Mouse (Mus musculus) kidney, postnatal 25 days (tissue): ENCODE measurements around the gene Sh3bp5.
A peak's percentile ranks its signal among the peaks of the same experiment; 100 is the strongest.

ENCODE experiments used
- DNase-seq, 2 experiments: peaks; one replicate each; pipeline ENCODE4 v3.0.0; 2021; ENCODE audit warnings: mixed read lengths in 2 of 2

Sh3bp5 gene

DNA sequence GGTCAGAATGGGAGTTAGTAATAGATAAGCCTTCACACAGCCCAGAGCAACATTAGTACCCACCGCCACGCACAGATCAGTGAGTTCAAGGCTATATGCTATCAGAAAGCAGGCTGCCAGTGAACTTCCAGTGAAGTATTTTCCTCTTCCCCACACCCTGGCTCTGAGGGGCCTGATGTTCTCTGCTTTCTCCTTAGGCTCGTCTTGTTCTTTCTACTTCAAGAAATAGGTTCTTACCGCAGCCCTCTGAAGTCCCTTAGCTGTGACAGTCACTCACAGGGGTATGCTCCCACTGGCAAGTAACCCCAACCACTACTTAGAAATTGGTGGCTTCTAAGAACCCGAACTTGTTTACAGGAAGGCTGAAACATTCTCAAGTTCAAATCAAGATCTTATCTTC is 2.8 kb downstream of the Sh3bp5 start:
- no peak for DNase-seq

DNA sequence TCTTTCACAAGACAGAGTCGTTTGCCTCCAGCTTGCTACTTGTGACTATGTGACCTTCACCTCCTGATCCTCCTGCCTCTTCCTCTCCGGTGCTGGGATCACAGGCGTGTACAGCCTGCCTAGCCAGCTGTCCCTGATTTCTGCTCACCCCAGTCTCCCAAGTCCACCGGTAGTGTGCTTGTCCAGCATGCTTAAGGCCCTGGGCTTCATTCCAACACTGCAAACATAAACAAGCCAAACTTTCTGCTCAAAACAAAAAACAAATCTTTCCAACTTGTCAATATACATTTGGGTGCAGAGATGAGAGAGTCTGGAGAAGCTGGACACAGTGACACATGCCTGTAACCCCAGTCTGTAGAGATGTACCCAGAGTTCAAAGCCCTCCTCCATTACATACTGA is 3.5 kb downstream of the Sh3bp5 start:
- peak; percentile 58 to 68 for DNase-seq

DNA sequence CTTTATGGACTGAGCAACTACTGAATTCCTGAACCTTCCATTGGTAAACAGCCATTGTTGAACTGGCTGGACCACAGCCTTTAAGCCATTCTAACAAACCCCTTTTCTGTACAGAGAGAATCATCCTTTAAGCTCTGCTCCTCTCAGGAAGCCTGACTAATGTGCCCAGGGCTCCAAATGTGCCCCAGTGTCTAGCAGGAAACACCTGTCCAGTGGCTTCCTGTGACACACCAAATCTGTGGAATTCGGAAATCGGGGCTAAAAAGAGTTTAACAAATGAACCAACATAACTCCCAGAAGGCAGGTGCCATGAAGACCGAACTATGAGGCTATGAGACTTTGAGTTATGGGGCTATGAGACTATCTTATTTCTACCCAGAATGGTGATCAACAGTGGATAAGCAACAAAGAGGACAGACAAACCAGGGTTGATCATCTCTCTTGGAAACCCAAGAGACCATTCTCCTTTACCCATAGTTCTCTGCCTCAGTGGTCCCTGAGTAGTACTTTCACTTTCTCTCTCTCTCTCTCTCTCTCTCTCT is 4.0 kb downstream of the Sh3bp5 start:
- peak in 1 of 2 experiments; percentile 76 for DNase-seq

DNA sequence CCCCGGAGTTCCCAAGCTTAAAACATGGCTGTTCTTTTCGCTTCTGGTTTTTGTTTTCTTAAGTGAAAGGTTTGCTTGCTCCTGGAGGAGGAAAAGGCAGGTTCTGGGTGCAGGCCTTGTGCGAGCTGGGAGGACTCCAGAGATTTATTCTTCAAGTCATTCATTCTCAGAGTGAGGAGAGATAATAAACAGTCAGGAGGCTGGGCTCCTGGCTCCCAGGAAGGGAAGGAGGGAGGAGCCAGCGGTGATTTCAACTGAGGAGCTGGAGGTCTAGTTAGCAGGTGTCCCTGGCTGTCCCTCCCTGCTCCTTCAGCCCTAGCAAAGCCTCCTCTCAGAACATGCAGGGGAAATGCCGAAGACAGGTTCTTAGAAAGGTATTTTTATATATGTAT is 6.9 kb downstream of the Sh3bp5 start:
- peak in 1 of 2 experiments; percentile 73 for DNase-seq

DNA sequence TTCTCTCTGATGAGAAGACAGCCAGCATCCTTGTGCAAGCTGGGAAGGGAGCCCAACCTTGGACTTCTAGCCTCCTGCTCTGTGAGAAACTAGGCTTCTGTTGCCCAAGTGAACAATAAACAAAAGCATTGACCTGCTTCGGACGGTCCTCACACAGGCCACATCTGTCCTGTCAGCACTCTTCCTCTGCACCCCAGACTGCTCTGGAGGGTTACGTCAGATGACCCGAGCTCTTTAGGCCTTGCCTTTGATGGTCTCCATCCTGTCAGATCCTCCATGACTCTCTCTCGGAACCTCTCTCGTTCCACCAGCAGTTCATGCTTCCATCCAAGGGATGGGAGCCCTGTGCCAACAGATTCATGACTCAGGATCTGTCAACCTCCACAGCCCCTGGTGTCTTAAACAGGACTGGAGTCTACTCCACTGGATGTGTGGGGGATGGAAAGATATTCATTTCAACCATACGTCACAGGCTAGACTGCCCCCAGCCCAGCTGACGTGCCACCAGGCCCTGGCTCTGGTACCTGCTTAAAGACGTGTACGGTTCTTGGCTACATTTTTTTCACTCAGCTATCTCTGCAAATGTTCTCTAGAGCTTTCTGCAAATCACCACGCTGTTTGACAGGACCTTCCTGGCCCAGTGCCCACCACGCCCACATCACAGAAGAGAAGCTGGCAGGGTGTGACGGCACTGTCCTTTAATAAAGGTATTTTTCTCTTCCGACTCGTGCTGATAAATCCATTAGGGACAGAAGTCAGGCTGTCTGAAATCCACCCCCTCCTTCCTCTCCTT is 7.5 kb downstream of the Sh3bp5 start:
- DNase-seq: peak; percentile 93 to 94

DNA sequence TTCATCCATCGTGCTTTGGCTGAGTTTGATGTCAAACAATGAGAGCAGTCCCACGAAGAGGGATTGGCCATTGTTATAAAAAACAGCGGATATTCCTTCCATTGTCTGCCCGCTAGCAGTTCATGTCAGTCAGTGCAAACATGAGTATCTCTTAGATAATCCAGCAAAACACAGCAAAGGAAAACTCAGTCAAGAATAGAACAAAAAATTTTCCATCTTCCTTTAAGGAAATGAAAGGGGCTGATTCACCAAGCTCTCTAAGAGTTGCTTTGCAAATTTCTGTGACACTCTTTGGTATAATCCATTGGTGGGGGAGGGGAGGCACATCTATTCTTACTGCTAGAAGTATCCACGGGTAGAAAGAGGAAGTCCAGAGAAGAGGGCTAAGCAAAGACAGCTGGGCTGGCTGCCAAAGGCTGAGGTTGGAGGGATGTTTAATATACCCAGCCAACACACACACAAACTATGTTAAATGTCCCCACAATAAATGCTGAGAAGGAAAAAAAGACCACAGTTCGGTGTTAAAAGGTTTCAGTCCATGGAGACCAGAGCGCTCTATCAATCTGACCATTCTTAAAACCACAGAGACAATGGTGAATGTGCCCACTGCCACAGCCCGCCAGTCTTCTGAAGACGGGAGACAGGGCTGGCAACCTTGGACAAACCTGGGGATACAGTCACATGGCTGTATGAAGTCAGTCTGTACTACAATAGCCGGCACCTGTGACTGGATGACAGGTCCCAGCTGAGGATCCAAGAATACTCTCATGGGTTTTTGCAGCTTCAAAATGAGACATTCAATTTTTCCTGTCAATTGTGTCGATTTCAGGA is 12.7 kb downstream of the Sh3bp5 start:
- DNase-seq: peak; percentile 88 to 91

DNA sequence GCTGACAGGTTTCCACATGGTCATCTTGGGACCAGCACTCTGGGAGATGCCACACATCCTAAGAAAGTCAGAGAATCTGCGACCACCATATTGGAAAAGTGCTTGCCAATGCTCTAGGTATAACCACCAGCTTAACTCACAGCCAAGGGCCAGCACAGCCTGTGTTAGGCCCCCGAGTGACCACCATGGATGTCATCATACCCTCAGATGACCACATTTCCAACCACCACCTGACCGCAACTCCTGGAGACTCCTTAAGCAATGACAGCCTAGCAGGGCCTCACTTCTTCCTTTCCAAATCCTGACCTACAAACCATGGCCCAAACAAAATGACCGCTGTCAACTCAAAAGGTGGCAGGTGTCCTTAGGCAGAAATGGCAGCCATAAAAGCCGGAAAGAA is 13.5 kb downstream of the Sh3bp5 start:
- no peak for DNase-seq

DNA sequence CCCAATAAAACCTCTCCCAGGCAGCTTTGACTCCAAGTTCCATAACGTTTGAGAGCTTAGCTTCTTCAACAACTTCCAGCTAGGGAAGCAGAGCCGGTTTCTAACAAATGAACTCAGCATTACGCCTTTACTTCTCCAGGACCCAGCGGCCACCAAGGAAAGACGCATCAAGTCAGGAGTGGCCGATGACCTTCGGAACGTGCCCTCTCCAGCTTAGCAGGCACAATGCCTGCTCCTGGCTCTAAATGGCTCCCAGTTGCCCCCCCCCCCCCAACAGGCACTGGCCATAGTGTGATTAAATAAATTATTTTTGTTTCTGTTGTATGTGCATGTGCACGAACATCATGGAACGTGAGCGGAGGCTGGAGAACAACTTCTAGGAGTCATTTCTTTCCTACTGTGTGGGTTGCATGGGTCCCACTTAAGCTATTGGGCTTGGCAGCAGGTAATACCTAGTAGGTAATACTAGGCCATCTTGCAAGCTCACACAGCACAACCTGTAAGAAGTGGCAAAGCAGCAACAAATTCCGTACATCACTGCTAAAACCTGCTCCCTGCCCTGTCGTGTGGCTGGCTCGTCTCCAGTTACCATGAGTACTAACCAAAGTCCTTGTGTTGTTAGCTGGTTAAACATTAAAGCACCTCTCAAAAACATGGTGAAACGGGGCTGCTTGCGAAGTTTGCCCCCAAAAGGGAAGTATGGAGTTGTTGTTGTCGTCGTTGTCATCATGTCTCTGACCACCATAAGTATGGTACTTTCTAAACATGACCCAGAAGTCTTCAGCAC is 14.2 kb downstream of the Sh3bp5 start:
- DNase-seq: peak; percentile 88 to 93

DNA sequence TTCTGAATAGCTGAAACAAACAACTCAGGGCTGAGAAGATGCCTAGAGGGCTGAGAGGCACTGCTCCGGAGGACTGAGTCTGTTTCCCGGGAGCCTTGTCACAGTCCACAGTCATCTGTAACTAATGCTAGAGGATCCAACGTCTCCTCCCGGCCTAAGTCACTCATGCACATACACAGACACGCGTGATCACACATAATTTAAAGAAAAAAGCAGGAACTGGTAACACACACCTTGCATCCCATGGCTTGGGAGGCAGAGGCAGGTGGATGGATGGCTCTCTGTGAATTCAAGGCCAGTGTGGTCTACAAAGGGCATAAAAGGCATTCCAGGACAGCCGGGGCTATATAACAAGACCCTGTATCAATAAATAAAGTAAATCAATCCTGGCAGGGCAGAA is 14.9 kb downstream of the Sh3bp5 start:
- DNase-seq: no peak

DNA sequence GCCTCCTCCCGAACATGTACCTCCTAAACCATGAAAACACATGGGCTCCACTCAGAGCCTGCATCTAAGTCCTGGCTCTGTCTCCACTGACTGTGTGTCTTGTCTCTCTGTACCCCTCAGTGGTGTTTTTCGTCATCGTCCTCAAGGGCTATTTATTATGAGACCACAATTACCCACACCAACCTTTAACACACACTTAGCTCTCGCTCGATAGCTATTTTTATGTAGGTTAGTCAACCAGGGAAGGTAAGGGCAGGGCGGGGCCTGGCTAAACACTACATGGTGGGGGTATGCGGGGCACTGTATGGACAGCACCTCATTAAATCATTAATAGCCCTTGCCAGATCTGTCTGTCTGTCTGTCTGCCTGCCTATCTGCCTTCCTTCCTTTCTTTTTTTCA is 15.3 kb downstream of the Sh3bp5 start:
- no peak for DNase-seq

DNA sequence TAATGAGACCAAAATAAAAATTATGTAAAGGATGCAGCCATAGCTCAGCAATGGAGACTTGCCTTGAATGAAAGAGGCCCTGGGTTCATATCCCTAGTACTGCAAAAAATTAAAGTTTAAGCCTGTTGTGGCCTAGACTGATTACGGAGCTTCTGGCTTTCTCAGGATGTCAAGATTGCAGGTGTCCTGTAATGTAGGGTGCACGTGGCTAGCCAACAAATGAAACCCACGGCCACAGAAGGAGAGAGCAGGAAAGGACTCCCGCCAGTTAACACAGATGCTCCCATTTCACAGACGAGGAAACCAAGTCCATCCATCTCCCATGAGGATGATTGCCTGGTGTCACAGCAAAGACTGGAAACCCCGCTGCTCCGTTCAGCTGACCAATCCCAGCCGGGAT is 15.7 kb downstream of the Sh3bp5 start:
- no peak for DNase-seq

DNA sequence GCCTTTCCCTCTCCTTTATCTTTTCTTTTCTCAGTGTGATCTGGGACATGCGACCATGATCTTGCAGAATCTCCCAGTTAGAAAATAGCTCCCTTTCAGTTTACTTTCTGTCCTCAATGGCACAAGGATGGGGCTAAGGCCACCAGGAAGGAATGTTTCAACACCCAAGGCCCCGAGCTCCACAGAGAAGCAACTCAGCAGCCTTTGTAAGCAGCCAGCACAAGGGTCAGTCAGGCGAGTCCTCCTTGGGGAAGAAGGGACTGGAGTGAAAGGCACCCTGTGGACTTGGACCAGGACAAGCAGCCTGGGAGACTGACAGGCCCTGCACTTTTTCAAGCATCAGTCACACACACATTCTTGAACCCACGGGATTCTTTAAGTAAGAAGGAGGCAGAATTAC is 16.6 kb downstream of the Sh3bp5 start:
- peak; percentile 56 to 90 for DNase-seq

DNA sequence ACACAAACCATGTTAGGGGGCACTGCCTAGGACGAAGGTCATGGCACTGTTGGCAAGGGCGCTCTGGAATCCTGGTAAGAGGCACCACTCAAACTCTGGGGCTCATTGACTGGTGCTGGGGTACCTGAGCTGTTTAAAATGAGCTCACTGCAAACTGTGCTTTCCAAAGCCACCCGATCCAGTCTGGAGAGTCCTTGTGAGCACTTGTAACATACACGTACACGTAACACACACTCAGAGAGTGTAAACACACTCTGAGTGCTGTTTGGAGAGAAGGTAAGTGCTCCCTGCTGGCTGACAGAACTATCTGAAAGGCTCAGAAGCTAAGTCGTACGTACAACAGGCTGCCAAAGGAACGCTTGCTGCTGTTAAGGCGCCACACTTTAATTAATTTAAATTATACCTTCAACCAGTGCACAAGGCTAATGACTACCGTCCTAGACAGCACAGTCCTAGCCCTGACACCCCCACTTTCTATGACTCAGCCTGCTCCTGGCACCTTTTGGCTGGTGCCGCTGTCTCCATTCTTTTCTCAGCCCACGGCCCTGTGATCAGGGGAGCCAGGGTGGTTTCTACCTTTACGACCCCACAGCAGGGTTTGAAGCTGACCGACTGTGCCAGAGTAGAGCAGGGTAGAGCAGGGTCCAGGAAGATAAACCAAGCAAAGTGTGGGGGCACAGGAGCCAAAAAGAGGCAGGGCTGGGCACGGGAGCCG is 18.9 kb downstream of the Sh3bp5 start:
- DNase-seq: no peak

DNA sequence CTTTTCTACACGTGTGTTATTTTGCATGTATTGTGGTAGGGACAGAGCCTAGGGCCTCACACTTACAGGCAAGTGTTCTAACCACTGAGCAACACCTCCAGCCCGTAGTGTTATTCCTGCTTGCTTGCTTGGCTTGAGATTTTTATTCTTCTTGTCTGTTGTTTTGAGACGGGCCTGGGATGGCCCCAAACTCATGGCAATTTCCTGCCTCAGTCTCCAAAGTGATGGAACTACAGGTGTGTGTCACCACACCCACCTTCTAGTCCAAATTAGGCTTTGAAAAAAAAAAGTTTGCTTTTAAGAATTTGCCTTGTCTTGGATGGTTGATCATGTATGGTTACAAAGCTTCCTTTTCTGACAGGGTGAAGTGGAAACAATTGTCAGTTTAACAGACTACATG is 19.5 kb downstream of the Sh3bp5 start:
- DNase-seq: no peak

DNA sequence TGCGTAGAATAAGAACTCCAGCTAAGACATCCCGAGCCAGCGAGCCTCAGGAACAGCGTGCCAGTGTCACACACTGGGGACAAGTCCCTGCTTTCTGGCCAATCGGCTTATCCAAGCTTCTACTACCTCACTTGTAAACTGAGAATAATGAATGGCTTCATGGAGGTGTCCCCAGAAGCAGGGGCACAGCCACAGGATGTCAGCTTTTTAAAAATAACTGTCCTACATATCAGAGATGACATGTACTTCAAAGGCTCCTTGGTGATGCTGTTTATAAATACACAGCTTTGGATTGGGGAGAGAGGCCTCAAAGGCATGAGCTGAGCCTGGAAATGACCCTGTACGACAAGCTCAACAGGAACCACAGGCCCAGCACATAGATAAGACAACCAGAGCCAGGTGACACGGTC is 20.9 kb downstream of the Sh3bp5 start:
- no peak for DNase-seq

DNA sequence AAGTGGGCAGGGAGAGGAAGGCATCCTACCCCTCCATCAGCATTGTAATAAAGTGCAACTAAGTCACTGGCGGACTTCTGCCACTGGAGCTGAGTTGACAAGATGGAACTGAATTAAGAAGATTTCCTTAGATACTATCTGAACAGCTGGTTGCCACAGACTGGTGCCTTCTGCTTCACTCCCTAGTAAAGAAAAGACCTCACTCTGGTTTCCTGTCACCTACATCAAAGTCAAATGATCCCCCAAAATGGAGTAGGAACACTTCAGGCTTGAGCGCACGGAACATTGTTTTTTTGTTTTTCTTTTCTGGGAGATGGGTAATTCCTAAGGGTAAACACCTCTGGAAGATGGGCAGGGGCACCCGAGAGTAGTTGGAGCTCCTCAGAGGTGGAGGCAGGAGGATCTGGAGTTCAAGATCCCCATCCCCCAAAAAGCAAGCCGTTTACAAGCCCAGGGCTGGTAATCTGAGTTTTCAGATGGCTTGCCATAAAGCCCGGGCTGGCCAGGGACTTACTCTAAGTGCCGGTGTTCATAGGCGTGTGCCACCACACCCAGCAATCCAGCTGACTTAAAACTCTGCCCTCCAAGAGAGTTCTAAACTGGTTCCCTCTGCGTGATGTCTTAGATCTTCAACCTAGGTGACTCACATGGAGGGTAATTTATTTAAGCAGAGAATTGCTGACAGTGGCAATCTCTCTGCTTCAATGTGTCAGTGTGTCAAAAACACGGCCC is 21.5 kb downstream of the Sh3bp5 start:
- DNase-seq: no peak

DNA sequence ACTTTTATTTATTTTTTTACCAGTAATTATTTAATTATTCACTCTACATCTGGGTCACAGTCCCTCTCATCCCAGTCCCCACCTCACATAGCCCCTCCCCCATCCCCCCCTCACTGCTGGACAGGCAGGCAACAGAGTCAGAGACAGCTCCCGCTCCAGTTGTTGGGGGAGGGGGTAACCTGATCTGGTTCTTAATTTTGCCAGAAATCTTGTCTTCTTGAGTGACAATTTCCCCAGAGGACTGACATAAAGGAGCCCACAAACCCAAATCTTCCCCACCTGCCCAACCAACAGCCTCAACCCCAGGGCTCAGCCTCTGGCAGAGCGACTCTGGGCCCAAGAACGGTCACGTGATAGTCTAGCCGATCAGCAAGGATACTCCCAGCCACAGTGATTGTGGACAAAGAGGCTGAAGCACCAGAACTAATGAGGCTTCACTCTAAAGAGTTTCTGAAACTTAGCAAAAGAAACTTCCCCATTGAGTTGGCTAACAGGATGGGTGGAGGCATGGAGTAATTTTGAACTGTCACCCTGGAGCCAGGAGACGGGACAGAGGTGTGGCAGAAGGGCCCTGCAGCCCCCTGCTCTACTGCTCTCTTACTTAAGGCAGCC is 22.3 kb downstream of the Sh3bp5 start:
- DNase-seq: peak in 1 of 2 experiments; percentile 59

DNA sequence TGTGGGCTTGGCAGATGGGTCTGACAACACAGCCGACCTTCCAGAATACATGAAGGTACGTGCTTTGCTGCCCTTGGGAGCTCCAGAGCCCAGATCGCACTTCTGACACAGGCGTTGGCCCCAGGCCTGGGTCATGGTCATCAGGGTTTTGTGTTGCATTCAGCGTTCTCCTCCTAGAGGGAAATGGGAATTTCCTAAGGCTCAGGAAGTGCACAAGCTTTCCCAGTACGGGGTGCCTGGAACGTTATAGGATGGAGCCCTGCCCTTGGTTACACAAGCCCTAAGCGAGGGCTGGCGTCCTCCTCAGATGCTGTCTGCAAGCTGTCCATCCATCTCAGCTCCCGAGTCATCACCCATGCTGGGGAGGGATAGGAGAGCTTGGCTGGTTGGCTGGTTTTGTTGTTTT is 23.2 kb downstream of the Sh3bp5 start:
- DNase-seq: peak; percentile 54 to 67

DNA sequence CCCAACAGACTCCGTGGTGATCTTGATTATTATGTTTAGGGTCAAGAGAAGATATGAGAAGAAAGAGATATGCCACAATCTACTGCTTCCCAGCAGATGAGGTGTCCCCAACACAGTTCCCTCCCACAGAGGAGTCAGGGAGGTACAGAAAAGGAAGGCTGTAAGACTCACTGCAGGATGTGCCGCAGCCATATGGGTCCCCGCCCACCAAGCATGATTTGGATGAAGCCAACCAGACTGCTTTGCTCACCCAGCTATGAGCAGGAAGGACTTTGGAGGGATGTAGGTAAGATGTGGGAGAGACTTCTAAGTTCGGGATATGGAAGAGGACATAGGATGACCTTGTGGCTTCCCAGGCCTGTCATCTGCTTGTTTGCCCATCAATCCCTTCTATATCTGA is 25.1 kb downstream of the Sh3bp5 start:
- no peak for DNase-seq

DNA sequence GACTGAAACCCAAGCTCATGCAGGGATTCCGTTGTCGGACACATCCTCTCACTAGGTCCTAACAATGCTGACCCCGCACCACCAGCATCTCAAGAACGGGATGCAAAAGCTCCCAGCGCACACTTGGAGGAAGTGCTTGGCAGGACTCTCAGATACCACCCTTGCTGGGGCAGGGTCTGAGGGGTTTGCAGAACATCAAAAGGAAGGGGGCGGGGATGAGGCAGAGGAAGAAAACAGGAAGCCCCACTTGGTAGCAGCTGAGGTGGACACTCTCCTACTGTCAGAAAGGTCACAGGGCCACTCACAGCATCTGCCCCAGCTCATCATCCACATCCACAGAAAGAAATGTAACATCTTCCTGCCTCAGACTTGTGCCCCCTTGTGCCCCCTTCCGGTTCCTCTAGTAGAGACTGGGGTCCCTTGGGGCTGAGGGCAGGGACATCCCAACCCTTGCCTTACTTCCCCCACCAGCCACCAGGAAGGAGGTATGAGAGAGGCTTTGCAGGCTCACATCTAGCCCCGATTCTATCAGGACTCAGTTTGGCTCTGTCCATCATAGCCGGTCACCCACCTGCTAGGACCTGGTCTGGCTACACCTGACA is 25.7 kb downstream of the Sh3bp5 start:
- peak in 1 of 2 experiments; percentile 79 for DNase-seq

DNA sequence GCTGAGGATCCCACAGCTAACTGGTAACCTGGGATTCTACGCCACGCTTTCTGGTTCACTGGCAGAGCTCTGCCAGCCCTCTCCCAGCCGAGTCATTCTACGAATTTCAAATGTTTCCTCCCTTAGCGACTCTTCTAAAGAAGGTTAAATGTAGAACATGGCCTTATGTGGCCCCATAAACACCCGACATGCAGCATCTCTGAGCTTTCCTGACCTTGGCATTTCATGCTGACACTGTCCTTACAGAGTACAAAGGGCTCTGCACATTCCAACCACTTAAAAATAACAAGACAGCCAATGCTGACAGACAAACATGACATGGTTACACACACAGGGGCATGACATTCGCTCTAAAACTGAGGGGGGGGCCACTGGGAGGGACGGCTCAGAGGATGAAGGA is 27.2 kb downstream of the Sh3bp5 start:
- DNase-seq: peak in 1 of 2 experiments; percentile 64
